Mouse (Mus musculus) cerebellum, postnatal 4 days (tissue): Measurements from ENCODE around the gene Gm20388.

Experiments
- DNase-seq, 2 experiments: peaks; one replicate each; pipeline ENCODE4 v3.0.0; 2022; ENCODE audit warnings: low spot score in 2 of 2, mixed read lengths in 1 of 2

The Gm20388 gene

GRCm38 (mm10) chr8:119915298-119915697 is 4.7 kb downstream of the Gm20388 start:
- DNase-seq, result no peak

DNA sequence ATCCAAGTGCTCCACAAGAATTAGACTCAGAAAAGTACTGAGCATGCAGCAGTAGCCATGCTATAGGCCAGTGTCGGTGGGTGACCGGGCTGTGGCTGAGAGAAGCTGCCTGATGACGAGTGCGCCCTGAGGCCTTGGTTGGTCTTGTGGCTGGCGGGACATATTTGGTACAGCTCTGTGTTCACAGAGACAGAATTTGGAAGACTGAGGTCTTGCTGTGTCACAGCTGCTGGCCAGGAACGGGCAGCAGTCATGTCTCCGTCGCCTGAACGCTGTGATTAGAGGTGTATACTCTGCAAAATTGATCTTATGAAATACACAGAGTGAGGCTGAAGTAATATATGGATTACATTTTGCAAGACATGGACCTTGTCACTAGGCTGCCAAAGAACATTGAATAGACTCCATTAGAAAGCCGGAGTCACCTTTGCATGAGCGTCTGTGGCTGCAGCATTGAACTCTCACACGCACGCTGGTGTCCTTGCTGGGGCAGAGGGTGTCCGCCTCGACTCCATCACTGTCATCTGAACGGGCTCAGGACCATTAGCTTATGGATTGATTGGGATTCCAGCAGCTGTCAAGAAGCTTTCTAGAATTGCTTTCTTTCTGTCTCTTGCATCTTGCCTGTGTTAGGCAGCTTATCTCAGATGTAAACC is 5.7 kb downstream of the Gm20388 start:
- no peak for DNase-seq

- DNase-seq, result no peak
These were observed 6.8 kb downstream of the Gm20388 start for GRCm38 (mm10) chr8:119917415-119917814.

- DNase-seq, result no peak
These were observed 7.5 kb downstream of the Gm20388 start for GRCm38 (mm10) chr8:119918155-119918567.

DNA sequence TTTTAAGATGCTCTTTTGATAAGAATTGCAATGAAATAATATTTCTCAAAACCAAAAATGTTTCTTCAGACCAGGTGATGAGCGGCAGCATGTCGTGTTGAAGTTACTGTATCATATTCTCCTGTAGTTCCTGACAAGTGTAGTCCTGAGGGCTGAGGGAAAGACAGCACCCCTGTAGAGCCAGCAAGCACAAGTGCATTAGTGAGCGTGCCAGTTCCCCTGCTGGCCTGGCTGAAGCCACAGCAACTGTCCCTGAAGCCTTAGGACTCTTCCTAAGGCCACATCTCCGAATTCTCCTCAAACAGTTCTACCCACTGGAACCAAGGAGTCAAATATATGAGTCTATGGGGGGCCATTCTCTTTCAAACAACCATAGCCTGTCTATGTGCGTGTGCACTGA is 12.6 kb downstream of the Gm20388 start:
- no peak for DNase-seq

DNA sequence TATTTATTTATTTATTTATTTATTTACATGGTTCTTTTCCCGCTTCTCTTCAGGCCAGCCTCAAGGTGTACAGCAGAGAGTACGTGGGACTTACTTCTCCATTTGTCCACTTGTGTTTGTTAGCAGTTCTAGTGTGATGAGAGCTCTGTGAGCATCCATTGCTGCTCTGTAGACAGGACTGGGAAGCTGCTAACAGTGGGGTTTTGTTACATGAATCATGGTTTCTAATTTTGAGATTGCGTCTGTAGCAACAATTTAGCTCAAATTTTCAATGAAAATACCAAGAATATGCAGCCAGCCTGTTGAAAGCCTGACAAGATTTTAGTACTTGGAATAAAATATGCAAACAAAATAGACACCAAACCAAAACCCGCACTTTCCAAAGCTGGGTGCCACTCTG is 14.8 kb downstream of the Gm20388 start:
- no peak for DNase-seq

- no peak for DNase-seq
These were observed 15.8 kb downstream of the Gm20388 start for GRCm38 (mm10) chr8:119926474-119926873.

DNA sequence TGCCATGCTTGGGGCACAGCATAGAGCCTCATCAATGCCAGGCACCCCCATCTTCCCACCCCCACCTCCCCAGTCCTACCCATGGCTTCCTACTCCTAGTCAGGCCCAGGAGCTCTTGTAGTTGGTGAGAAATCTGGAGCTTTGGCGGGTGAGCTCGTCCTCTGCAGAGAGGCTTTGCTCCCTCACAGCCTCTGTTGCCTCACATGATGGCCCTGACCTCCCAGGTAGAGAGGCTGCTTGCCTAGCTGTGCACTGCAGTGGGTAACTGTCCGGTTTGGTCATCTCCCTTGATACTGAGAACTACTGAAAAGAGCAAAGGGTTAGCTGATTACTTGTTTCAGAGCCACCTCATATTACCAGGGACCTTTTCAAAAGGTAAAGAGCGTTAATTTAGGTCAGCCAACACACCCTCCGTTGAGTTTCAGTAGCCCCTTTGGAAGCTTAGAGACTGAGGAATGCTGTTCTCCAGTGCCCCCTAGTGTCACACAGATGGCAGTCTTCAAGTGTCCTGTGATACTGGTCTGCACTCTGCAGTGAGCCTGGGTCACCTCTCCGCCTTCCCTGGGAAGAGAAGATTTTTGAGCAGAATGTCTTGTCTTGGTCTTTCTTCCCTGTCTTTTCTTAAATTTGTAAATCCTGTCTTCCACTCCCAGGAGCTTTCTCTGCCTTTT is 16.9 kb downstream of the Gm20388 start:
- DNase-seq, result peak in 1 of 2 experiments; percentile 26

- DNase-seq, result no peak
These were observed 20.7 kb downstream of the Gm20388 start for GRCm38 (mm10) chr8:119931317-119931716.

DNA sequence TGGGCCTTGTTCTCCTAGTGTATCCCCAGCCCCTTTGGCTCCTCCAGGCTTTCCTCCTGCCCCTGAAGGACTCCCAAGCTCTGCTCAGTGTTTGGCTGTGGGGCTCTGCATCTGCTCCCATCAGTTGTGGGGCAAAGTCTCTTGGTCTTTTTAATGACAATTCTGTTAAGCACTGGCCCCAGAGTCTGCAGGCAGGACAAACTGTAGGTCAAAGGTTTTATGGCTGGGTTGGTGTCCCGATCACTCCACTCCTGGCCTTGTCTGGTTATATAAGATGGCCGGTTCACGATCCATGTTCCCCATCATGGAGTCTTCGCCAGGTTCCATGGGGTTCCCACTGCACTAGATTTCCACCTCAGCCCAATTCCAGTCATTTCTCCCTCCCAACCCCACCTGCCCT is 23.0 kb downstream of the Gm20388 start:
- DNase-seq, result no peak

DNA sequence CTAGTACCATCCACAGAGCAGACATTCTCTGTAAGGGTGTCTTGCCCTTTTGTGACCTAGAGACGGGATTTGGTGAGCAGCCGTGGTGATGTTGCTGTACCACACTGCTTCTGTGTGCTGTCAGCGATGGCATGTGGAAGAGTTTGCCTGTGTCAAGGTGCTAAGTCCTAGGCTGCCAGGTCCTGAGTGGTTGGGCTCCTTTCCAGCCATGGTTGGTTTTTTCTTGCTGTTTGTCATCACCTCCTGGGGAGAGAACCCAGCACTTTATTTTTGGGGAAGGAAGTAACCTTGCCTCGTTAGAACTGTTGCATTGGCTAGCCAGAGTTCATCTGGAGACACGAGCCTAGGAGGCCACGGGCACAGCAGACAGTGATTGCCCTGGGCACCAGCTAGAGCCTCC is 24.9 kb downstream of the Gm20388 start:
- DNase-seq, result no peak

DNA sequence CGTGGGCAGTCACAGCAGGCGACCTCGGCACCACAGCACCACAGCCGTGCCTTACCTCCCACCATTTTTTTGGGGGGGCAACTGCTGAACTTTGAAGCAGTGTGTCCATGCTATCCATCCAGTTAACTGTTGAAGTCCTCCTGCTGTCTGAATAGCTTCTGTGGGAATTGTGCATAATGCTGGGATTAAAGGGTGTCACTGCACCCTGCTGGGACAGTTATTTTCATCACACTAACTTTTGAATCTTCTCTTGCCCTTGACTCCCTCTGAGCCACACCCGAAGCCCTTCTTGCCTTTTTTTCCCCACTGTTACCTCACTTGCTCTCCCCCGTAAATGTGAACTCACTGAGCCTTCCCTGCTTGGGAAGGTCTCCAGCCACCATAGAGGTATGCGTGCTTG is 27.8 kb downstream of the Gm20388 start:
- no peak for DNase-seq

DNA sequence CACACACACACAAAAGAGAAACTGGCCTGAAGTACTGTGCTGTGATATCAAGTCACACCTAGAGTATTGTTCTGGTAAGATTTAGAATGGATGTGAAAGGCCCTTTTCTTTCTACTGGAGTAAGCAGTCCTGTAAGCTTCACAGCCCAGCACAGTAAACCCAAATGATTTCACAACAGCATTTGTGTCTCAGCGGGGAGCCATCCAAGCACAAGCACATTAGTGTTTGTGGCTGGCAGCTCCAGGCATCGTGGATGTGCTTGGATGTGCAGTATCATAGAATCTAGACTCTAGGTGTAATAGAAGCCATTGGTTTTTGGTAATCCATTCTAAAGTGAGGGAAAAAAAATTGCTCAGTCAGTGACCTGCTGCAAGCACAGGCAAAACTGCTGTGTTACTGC is 28.7 kb downstream of the Gm20388 start:
- no peak for DNase-seq

GRCm38 (mm10) chr8:119941471-119941870 is 30.8 kb downstream of the Gm20388 start:
- peak in 1 of 2 experiments; percentile 32 for DNase-seq

DNA sequence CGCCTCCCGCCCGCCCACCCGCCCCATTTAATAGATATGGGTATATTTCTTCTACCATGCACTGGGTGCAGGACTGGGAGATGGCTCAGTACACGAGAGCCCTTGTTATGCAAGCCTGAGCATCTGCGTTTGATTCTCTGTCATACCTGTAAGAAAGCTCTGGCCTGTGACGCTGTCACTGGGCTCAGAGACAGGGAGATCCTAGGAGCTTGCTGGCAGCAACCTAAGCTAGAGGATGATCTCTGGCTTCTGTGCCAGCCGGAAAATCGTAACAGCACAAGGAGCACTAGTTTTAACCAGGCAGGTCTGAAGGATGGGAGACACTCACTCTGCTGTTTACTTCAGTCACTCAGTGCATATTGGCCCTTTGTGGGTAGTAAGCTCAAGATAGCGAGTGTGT is 33.0 kb downstream of the Gm20388 start:
- no peak for DNase-seq

- DNase-seq, result peak; percentile 74 to 83
These were observed 33.6 kb downstream of the Gm20388 start for GRCm38 (mm10) chr8:119944096-119944811.

DNA sequence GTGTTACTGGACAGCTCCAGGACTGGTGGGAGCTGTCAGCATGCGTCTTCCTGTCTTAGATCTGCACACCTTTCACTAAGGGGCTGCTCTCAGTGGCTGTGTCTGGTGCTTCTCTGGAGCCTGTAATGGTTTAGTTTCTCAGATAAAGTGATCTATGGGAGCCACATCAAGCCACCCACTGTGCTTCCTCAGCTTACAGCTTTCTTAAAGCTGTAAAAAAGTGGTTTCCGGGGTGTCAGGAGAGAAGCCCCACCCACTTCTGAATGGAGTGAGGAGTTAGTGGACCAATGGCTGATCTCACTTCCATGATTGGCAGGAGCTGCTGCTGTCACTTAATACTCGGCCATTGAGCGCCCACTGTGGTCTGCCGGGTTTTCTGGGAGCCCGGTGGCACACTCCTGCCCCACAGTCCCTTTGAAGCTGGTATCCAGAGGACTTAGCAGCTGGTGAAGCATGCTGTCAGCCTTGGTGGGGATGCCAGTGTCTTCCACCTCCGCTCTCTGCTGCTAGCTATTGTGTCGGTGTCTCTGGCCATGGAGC is 35.8 kb downstream of the Gm20388 start:
- DNase-seq, result no peak

GRCm38 (mm10) chr8:119947653-119948052 is 37.0 kb downstream of the Gm20388 start:
- no peak for DNase-seq

DNA sequence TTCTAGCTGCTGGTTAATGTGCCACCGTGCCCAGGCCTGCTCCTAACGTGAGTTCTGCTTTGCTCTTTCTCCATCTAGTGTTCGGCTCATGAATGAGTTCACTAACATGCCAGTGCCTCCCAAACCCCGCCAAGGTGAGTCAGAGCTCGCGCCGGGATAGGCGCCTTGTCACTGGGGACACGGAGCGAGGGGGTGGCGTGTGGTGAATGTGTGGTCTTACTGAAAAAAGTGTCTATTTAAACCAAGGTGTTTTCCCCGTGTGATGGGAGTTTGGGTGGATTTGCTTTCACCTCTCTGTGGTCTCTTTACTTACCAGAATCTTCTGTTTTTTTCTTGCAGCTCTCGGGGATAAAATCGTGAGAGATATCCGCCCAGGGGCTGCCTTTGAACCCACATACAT is 37.7 kb downstream of the Gm20388 start:
- no peak for DNase-seq

- no peak for DNase-seq
These were observed 41.6 kb downstream of the Gm20388 start for GRCm38 (mm10) chr8:119952282-119952681.

DNA sequence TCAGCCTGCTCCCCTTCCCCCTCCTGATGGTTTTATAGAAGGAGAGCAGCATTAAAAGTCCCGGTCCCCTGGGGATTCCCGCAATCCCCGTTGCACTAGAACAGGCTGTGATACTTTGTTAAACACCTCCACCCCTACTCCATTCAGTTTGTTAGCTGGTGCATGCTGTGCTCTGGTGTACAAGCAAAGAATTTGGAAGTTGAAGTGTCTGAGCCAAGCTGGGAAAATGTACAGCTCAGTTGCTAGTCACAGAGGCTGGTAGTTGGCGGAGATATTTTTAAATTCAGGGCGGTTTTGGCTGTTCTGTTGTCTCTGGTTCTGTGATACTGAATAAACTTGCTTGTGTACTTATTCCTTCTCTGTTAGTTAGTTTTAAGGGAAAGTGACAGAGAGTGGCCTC is 42.1 kb downstream of the Gm20388 start:
- no peak for DNase-seq

DNA sequence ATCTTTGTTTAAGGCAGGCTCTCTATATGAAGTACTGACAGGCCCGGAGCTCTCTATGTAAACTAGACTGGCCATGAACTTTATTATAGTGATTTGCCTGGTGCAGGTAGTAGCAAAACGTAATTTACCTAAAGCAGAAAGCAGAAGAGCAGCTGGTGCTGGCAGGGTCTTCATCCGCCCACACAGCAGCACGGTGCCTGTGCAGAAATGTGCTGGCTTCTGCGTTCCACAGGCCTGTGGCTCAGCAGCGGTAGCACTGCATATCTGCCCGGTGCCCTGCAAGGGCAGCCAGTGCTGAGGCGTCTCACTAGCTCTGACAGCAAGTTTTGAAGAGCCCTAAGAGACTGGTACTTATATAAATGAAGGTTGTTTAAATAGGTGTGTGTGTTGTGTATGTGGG is 44.7 kb downstream of the Gm20388 start:
- DNase-seq, result no peak

- no peak for DNase-seq
These were observed 47.4 kb downstream of the Gm20388 start for GRCm38 (mm10) chr8:119958076-119958475.
